Mouse (Mus musculus): Measurements from ENCODE around the gene Mtch2.
A peak's percentile ranks its signal among the peaks of the same experiment; 100 is the strongest.
"Not testable (repeated sequence)": the region's sequence is repeated elsewhere in the genome, so short reads cannot be mapped to it uniquely, and the experiment has no call there.

Mtch2 gene

DNA sequence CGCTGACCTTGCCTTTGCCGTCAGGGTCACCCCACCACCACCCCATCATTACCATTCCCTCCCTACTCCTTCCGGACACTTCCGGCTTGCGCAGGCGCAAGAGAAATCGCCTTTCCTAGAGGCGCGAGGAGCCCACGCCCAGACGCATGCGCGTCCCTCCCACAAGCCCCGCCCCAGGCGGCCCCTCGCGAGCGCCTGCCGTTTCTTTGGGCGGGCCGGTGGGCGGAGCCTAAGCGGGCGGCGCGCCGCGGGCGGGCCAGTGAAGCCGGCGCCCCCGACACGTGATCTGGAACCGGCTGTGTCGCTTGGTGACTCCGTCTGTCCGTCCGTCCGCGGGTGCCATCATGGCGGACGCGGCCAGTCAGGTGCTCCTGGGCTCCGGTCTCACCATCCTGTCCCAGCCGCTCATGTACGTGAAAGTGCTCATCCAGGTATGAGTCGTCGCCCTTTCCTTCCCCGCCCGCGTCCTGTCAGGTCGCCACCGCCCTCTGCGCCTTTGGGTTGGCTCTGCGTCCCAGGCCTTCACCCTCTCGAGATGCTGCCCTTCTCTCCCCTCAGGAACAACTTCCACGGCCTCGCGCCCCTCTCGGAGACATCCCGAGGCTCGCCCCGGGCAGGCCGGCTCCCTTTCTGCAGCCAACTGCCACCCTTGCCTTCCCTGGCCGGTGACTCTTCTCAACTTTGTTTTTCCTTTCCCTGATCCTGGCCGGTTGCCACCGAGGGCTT is at the start of gene Mtch2:
TSS of gene Mtch2 (plus strand) at position 201 of the 726 bp plus-strand sequence.
- DNase-seq (ENCODE audit: low spot score), result peak; percentile 99

DNA sequence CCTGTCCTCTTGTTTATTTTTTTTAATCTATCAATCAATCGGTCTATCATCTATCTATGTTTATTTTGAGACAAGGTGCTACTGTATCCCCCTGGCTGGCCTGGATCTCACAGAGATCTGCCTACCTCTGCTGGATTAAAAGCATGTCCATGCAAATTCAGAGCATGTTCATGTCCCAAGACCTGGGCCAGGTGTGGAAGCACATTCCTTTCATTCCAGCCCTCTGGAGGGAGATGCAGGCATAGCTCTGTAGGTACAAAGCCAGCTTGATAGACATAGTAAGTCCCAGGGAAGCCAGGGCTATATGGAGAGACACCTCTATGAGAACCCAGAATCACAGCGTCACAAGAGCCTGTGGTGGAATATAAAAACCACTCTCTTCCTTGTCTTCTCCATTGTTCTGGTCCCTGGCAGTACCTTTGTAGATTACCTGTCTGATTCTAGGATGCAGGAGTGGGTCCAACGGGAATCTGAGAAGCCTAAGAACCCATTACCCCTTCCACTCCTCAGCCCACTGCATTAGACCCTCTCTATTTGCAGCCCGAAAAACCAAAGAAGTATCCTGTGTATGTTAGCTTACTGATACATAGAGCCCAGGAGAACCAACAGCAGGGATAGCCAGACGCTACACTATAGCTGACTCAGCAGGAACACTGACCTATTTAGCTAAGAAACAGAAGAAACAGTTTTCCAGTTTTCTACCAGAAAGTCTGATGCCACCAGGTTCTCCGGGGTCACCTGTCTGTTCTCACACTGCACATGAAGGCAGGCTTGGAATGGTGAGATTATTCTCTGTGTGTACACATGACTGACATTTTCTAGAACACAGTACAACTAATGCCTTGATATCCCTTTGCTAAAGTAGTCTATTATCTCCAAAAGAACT is 38.5 kb upstream of the Mtch2 start:
- no peak for DNase-seq (ENCODE audit: low spot score)

DNA sequence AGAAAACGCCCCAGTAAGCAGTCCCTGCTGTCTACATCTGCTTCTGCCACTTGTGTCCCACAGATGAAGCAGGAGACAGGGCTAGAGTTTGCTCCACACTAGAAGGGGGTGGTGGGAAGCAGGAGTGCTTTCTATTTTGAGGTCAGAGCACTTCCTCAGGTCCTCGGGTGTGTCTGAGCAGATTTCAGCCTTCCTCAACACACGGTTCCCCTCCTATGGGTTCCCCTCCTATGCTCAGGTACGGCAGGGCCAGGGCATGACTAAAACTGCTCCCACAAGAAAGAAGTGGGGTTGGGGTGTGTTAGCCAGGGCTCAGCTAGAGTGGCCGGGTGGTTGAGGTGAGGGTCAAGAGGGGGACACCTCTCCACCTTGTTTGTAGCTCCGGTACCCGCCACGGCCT is 36.2 kb upstream of the Mtch2 start:
- no peak for DNase-seq (ENCODE audit: low spot score)

DNA sequence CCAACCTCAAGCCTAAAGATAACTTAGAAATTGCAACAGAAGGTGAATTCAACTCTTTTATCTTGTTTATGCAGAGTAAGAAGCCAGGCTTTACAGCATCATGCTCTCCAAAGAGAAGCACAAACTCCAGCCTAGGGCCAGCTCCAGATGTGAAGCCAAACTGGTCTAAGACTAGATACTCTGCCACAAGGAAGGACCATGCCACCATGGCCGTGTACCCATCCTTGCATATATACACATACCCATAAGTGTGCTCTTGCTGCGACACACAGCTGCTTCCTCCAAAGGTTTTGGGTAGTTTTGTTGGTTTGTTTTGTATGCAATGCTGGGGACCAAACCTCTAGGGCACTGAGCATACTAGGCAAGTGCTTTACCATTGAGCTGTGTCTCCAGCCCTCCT is 31.7 kb upstream of the Mtch2 start:
- DNase-seq (ENCODE audit: low spot score), result no peak

DNA sequence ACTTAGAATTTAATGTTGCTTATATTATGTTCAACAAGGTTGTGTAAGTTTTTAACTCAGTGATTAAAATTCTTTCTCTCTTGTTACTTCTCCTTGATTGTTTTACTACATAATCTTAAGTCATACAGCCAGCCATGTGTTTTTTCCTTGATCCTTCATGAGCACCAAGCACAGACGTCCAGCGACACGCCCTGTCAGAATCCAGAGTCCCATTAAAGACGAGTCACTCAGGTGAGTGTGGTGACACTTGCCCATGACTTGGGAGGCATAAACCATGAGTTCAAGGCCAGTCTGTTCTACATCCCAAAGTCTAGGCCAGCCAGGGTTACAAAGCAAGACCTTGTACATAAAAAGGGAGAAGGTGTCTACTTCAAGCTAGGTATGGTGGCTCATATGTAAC is 30.8 kb upstream of the Mtch2 start:
- no peak for DNase-seq (ENCODE audit: low spot score)

DNA sequence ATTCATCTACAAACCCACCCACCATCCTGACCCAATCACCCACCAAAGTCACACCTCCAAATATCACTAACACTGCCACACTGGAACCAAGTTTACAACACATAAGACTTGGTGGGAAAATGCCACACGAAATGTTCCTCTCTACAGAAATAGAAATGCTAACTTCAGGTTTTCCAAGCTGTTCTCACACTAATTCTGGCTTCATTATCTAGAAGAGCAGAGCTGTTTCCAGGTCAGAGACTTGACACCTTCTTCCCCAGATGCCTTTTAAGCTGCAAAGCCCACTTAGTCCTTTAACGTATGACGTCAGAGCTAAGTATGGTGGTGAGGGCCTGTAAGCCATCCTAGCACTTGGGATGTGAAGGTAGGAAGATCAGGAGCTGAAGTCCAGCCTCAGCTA is 28.2 kb upstream of the Mtch2 start:
- DNase-seq (ENCODE audit: low spot score), result no peak

DNA sequence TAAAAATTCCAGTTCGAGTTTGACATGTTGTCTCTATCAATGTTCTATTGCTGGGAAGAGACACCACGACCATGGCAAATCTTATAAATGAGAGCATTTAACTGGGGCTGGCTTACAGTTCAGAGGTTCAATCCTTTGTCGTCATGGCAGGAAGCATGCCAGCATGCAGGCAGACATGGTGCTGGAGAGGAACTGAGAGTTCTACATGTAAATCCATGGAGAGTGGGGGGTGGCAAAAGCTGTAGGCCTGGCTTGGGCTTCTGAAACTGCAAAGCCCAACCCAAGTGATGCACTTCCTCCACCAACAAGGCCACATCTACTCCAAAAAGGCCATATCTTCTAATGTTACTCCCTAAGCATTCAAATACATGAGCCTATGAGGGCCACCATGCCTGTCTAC is 26.1 kb upstream of the Mtch2 start:
- no peak for DNase-seq (ENCODE audit: low spot score)

DNA sequence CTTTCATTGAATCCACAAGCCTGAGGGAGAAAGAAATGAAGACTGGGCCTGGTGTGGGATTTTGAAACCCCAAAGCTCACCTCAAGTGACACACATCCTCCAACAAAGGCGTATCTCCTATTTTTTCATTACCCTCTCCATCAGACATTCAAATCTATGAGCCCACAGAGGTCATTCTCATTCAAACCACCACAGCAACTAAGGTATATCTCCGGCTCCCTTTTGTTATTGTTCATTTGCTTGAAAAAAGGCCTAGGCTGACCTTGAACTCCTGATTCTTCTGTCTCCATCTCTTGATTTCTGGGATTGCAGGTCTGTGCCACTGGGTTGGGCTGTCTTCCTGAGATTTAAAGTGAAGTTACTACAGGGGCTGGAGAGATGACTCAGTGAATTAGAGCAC is 24.0 kb upstream of the Mtch2 start:
- no peak for DNase-seq (ENCODE audit: low spot score)

DNA sequence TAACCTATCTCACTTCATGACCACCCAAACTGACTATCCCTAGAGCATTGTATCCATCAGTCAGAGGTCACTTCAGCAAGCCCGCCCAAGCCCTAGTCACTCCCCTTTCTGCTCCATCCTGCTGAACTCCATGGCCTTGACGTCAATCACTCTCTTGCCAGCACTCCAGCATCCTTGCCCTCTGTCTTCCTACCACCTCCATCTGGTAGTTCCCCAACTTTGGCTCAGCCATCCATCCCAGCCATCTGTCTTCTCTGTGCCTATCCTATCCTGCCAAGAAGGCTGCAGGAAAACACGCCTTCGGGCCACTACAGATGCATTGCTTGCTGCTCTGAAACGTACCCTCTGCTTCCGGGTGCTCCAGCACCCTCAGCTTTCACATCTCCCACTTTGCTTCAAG is 23.2 kb upstream of the Mtch2 start:
- DNase-seq (ENCODE audit: low spot score), result no peak

DNA sequence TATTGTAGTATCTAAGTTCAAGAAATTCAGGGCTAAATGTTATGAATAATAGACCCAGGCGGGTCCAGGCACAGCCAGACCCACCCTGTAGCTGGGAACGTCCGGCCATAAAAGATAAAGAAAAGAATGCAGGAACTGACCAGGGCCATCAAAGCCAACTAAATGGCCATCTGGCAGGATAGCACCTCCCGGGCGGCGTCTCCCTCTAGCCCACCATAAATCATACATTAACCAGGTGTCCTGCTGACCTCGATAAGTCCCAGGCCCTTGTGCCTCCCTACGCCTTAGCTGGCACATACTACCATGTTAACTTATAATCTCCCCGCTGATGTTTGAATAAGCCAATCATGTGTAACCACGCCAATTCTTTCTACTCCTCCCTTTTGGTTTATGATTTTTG is 22.4 kb upstream of the Mtch2 start:
- not testable (repeated sequence) for DNase-seq (ENCODE audit: low spot score)

DNA sequence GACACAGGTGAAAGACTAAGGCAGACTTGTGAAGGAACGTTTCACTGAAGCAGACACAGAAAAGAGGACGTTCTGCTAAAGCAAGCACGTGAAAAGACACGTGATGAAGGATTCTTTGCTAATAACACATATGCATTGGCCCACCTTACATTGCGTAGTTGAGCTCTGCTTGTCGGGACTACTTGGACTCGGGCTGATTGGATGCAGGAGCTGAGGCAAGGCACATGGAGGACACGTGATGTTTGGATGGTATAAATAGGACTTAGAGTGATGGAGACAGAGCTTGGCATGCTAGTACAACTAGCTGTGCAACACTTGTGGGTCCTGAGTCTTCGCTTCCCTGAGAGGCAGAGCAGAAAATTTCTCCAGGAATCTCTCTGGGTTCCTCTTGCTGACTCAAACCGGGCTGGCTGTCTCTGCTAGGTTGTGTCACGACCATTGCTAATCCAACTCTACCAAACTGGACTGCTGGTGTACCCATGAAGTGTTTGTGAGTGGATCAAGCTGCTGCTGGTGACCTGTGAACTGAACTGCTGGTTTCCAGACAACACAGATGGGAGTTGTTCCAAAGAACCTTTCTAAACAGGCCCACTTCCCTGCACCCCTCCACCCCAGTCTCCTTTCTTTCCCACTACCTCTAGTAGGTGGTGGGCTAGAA is 21.3 kb upstream of the Mtch2 start:
- no peak for DNase-seq (ENCODE audit: low spot score)

DNA sequence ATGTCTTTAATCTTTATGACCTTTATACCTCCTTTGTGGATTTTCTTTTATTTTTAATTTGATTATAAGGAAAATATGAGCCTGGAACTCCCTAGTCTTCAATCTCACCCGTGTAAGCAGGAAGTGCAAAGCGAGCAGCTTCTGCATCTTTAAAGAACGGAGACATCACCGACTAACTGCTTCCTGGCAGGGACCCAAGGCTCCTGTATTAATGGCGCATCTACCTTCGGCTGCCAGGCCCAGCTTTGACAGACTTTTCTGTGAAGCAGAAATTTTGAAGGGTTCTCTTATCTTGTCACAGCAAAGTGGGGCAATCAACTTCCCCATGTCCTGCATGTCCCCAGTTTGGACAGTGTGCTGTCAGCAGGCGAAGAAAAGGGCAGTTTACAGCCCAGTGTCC is 18.2 kb upstream of the Mtch2 start:
- DNase-seq (ENCODE audit: low spot score), result no peak

DNA sequence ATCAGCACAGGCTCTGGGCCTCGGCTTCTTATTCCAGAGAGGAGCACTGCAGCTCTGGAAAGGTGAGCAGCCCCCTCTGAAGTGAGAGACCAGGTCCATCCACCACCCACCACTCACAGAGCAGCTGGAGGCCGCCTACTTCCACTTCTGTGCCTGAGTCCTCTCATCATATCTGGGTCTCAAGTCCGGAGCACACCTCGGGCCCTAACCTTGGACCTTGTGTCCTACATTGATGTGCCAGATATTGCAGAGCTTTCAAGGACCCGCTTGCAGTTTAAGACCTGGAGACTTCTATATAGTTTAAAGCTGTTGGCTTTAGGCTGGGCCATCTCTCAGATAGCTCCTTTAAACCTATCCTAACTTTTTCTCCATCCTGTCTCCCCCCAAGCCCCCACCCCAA is 13.5 kb upstream of the Mtch2 start:
- no peak for DNase-seq (ENCODE audit: low spot score)

DNA sequence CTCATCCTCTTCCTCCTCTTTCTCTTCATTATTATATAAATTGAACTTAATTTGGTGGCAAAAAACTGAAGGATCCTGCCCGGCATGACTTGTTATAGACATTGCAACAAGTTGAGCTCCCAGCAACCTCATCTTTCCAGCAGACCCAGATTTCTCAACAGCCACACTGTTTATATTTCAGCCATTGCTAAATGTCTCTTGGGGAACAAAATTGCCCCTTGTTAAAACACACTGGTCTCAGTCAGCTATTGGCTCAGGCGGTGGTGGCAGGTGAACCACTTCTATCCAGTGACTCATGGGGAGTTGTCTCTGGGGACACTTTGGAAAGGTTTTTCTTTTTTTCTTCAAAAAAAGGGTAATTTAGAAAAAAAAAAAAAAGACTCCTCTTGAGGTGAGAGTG is 8.3 kb upstream of the Mtch2 start:
- no peak for DNase-seq (ENCODE audit: low spot score)

DNA sequence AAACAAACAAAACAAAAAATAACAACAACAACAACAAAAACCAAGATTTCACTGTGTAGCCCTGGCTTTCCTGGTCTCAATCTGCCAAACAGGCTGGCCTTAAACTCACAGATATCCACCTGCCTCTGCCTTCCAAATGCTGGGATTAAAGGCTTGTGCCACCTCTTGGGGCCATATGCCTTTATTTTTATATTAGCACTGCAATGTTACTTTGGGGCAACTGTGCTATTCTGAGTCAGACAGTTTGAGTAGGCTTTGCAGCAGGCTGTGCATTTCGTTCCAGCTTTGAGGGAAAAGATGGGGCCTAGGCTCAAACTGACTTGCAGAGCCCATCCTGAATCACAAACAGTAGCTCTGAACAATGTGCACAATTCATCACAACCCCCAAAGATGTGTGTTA is 3.3 kb upstream of the Mtch2 start:
- DNase-seq (ENCODE audit: low spot score), result no peak

DNA sequence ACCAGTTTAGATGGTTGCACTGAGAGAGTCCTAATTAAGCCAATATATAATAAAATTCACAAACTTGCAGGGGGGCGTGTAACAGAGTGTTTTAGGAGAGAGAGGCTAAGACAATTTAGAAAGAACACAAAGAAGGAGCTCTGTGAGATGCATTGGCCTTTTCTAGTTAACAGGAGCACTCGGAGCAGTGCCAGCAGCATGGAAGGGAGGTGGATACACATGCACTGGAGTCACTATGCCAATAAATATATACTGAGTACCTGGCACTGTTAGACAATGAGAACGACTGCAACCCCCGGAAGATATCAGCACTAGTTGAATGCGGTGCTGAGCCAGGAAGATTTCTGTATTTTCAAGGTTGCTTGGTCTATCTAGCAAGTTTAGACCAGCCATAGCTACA is 2.7 kb upstream of the Mtch2 start:
- no peak for DNase-seq (ENCODE audit: low spot score)

DNA sequence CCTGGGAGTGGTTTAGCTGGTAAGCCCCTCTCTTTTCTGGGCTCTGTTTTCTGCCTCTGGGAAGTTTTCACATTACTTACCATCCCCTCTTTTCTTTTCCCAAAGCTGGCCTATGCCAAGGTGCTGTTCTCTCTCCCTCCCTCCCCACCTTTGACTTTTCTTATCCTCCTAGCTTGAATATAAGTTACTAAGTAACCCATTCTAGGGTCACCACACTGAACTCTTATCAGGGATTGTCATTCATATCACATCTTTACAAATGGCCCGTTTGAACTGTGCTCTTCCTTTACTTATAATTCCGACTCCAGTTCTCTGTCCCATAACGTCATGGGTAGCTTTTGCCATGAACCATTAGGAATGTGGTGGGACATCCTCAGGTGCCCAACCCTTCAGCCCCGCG is 1.7 kb upstream of the Mtch2 start:
- no peak for DNase-seq (ENCODE audit: low spot score)

DNA sequence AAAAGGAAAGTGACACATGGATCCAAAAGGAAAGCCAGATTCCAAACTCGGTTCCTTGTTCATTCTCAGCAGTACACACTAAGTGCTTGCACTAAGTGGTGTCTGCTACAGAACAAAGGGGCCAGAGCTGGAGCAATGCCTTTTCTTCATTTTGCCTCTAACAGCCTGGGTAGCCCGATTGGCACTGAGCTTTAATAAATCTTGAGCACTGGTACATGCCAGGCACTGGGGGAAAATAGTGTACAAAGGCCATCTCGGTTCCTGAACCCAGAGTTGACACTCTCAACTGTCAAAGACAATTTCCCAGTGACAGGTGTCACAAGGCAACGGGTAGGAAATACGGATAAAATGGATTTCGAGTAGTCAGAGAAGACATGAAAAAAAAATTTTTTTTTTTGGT is 784 bp upstream of the Mtch2 start:
- DNase-seq (ENCODE audit: low spot score), result no peak

DNA sequence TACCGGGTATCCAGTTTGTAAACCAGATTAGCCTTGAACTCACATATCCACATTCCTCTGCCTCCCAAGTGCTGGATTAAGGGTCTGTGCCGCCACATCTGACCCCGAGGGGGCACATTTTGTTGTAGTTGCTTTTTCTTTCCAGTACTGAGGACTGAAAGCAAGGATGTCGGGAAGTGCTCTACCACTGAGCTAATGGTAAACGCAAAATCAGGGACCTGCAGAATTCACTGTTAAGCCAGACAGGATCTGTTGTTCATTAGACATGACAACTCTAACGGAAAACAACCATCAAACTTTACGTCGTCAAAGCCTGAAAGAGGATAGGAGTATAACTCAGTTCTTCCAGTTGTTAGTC is 379 bp upstream of the Mtch2 start:
- no peak for DNase-seq (ENCODE audit: low spot score)

DNA sequence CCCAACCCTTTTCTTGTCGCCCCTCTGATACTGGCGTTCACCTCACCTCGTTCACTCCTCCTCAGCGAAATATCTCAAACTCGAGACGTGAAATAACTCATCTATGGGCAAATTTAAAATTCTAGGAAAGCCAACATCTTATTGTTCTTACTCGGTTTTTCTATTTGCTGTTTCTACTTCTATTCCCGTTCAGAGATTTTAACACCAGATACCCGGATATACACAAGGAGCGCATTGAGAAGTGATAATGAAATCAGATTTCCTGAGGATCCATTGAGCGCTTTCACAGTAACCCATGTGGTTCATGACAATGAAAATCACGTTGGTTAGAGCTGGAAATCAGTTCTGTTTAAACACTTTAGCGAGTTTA is 711 bp downstream of the Mtch2 start:
- no peak for DNase-seq (ENCODE audit: low spot score)

DNA sequence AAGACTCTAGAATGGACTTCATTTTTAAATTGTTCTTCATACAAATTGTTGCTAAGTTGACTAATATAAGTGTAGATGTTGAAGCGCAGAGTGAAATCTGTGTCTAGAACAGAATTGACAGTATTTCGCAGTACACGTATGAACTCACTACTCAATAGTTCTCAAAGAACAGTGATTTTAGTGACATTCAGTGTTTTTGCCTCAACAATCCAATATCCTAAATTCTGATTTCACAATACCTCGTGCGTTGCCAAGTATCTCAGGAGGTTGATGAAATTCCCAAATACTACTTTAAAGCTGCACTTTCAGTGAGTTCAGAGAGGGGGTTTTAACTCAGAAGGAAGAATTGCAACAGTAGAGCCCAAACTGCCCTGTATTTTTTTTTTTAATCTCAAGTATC is 1.4 kb downstream of the Mtch2 start:
- DNase-seq (ENCODE audit: low spot score), result no peak

DNA sequence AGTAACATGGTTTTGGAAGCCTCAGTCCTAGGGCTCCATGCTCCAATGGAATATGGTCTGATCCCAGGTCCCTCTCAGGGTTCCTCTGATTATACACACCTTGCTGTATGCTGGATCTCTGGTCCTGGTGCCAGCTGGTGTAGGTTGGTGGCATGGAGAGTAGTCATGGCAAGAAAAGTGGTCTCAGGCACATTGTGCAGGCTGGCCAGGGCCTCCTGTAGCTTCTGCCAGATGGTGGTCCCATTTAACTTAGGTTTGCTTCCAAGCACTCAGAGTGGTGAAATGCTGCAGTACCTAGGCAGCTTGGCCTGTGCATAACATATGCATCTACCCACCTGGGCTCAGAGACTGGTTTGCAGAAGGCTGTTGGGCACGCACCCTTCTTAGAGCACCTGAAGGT is 3.4 kb downstream of the Mtch2 start:
- DNase-seq (ENCODE audit: low spot score), result no peak

DNA sequence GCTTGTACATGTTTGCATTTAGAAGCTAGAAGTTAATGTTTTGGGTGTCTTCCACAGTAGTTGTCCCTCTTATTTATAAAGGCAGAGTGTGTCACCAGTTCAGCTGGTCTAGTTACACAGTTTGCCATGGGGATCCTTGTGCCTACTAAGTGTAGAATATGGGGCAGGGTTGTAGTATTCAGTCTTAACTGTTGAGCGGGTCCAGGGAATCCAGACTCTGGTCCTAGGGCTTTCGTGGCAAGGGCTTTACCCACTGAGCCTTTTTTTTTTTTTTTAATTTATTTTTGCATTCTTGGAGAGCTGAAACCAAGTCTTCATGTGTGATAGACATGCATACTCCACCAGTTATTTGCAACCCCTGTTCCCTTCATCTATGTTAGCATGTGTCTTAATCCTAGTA is 14.5 kb downstream of the Mtch2 start:
- DNase-seq (ENCODE audit: low spot score), result no peak
